Mouse (Mus musculus) liver, embryonic 14.5 days (tissue): ENCODE results near the gene Trpm5. TPM values are rescaled to one million over a fixed set of nuclear protein-coding genes. Genes with fewer than 3 reads are reported as not detected.

Experiments used
- ATAC-seq: fragments of 200-750 bp; cut with Nextera tagmentation; 2 replicates; pipeline ENCODE4 v1.8.0; 2017; ENCODE audit warnings: moderate number of reproducible peaks, mild to moderate bottlenecking, moderate library complexity; ENCODE audit not compliant: insufficient read depth
- DNase-seq, 3 experiments: peaks; one replicate each; pipeline ENCODE4 v3.0.0-alpha.2; 2012 to 2013; ENCODE audit warnings: low read depth in 3 of 3, low spot score in 3 of 3
- H3K27ac ChIP-seq: fragments of 300-500 bp; sonication (generic); 2 replicates; pipeline ENCODE4 v1.5.1; 2014; ENCODE audit warnings: moderate library complexity, mild to moderate bottlenecking, control low read depth, inconsistent platforms
- H3K27me3 ChIP-seq: fragments of 300-500 bp; sonication (generic); 2 replicates; pipeline ENCODE4 v1.6.1; 2014; ENCODE audit warnings: mild to moderate bottlenecking, low read length, moderate library complexity; ENCODE audit not compliant: control insufficient read depth, insufficient read depth
- H3K36me3 ChIP-seq: fragments of 300-500 bp; sonication (generic); replicated peaks from 2 replicates; pipeline ENCODE4 v1.6.1; 2014; ENCODE audit warnings: low read depth; ENCODE audit not compliant: control insufficient read depth, insufficient read depth
- H3K4me1 ChIP-seq, 2 experiments: fragments of 200-500 bp in 1 of 2; fragments of 300-500 bp in 1 of 2; sonication (generic) in 1 of 2; replicated peaks; 2 replicates each; pipeline ENCODE4 v1.6.1; 2012 to 2014; ENCODE audit warnings: antibody characterized with exemption in 1 of 2, inconsistent platforms in 1 of 2, low read length in 1 of 2; ENCODE audit not compliant: control insufficient read depth in 2 of 2, insufficient read depth in 2 of 2
- H3K4me2 ChIP-seq: fragments of 300-500 bp; sonication (generic); 2 replicates; pipeline ENCODE4 v1.6.1; 2014; ENCODE audit warnings: low read depth, mild to moderate bottlenecking, control low read depth, moderate library complexity
- H3K4me3 ChIP-seq, 2 experiments: fragments of 200-500 bp in 1 of 2; fragments of 300-500 bp in 1 of 2; sonication (generic) in 1 of 2; 2 replicates each; pipeline ENCODE4 v1.5.1; 2012 to 2014; ENCODE audit warnings: low read depth in 2 of 2, low read length in 2 of 2, mild to moderate bottlenecking in 2 of 2, control low read depth in 1 of 2, inconsistent platforms in 1 of 2, moderate library complexity in 1 of 2; ENCODE audit not compliant: insufficient read depth in 1 of 2
- H3K9ac ChIP-seq: fragments of 300-500 bp; sonication (generic); replicated peaks from 2 replicates; pipeline ENCODE4 v1.6.1; 2014; ENCODE audit warnings: mild to moderate bottlenecking, control low read depth, moderate library complexity
- H3K9me3 ChIP-seq: fragments of 300-500 bp; sonication (generic); 2 replicates; pipeline ENCODE4 v1.6.1; 2016; ENCODE audit warnings: low read length, mixed read lengths; ENCODE audit not compliant: control insufficient read depth
- CTCF ChIP-seq: IDR thresholded peaks from 2 replicates; pipeline ENCODE4 v1.5.1; 2016; ENCODE audit warnings: antibody characterized with exemption, low read depth, control low read depth
- EP300 ChIP-seq: IDR thresholded peaks from 2 replicates; pipeline ENCODE4 v1.6.1; 2016; ENCODE audit warnings: antibody characterized with exemption, low read depth
- WGBS: fragments of 180-500 bp; shearing (Covaris S2); extraction: QIAGEN DNeasy Blood & Tissue Kit; methylation state at CpG from one replicate; pipeline ENCODE4 v1.1.7; 2014; ENCODE audit not compliant: insufficient replicate concordance; 5-methylcytosine and 5-hydroxymethylcytosine counted together
- polyA plus RNA-seq, 2 experiments: library from polyadenylated mRNA; depleted of rRNA in 1 of 2; stranded (reverse) in 1 of 2; unstranded in 1 of 2; fragments of >200 nt; fragmentation: Nextera tagmentation in 1 of 2; extraction: Ambion mirVana in 1 of 2; gene quantifications; 2 replicates each; pipeline versions ENCODE4 v1.2.1 to v1.2.3; 2012 to 2014

The Trpm5 gene
- polyA plus RNA-seq, 2 experiments = 0.34 to 0.54 TPM

GRCm38 (mm10) chr7:143037306-143037705 lies 57.1 kb downstream of the Trpm5 start:
- H3K4me2 ChIP-seq = no peak overlapping the region
- H3K27ac ChIP-seq = no peak overlapping the region
- H3K4me3 ChIP-seq = no peak overlapping the region
- ATAC-seq (no peak), DNase-seq (no peak)
- no peaks in the 10 kb centered on the region for H3K27me3 ChIP-seq
- WGBS = 47% methylated on average over 4 of the region's 4 CpGs
- H3K36me3 ChIP-seq = no peaks in the 10 kb centered on the region
- no peaks in the 10 kb centered on the region for H3K9me3 ChIP-seq
- TF ChIP-seq CTCF (no peak), EP300 (no peak)
- no peak overlapping the region for H3K9ac ChIP-seq
- peaks cover 0 to 18% of the 10 kb centered on the region in 2 experiments; a peak in 2 of 4 replicates for H3K4me1 ChIP-seq

- DNase-seq = no peak
These were observed 57.7 kb downstream of the Trpm5 start for GRCm38 (mm10) chr7:143036787-143037186.

GRCm38 (mm10) chr7:143034519-143035450 lies 59.7 kb downstream of the Trpm5 start:
- Histone ChIP-seq H3K9me3 (no peaks in the 10 kb centered on the region), H3K36me3 (no peaks in the 10 kb centered on the region), H3K27me3 (no peaks in the 10 kb centered on the region), H3K4me2 (no peak overlapping the region), H3K4me3 (no peak overlapping the region), H3K27ac (no peak overlapping the region), H3K4me1 (peaks cover 0 to 4% of the 10 kb centered on the region in 2 experiments; a peak in 2 of 4 replicates), H3K9ac (no peak overlapping the region)
- WGBS = 70% methylated on average over 8 of the region's 8 CpGs
- DNase-seq = no peak
- TF ChIP-seq EP300 = no peak
- no peak for TF ChIP-seq CTCF
- ATAC-seq = no peak

More at GRCm38 (mm10) chr7:143036787-143037186, 57.7 kb downstream of the Trpm5 start:
- Histone ChIP-seq H3K36me3 (no peaks in the 10 kb centered on the region), H3K4me3 (no peak overlapping the region), H3K27ac (no peak overlapping the region), H3K9ac (no peak overlapping the region), H3K27me3 (no peaks in the 10 kb centered on the region), H3K4me1 (peaks cover 0 to 13% of the 10 kb centered on the region in 2 experiments; a peak in 2 of 4 replicates), H3K4me2 (no peak overlapping the region), H3K9me3 (no peaks in the 10 kb centered on the region)
- no peak for ATAC-seq
- WGBS = 58% methylated on average over 3 of the region's 3 CpGs
- TF ChIP-seq CTCF = no peak
- TF ChIP-seq EP300 = no peak

GRCm38 (mm10) chr7:143034112-143034511 lies 60.3 kb downstream of the Trpm5 start:
- H3K27me3 ChIP-seq = no peaks in the 10 kb centered on the region
- DNase-seq = no peak
- 77% methylated on average over 2 of the region's 2 CpGs for WGBS
- no peak overlapping the region for H3K4me2 ChIP-seq
- no peak overlapping the region for H3K9ac ChIP-seq
- H3K36me3 ChIP-seq = no peaks in the 10 kb centered on the region
- H3K27ac ChIP-seq = no peak overlapping the region
- H3K9me3 ChIP-seq = no peaks in the 10 kb centered on the region
- H3K4me1 ChIP-seq = peaks cover 0 to 4% of the 10 kb centered on the region in 2 experiments; a peak in 1 of 4 replicates
- TF ChIP-seq EP300 = no peak
- no peak for TF ChIP-seq CTCF
- no peak for ATAC-seq
- no peak overlapping the region for H3K4me3 ChIP-seq

- ATAC-seq = no peak
- no peaks in the 10 kb centered on the region for H3K36me3 ChIP-seq
- no peak overlapping the region for H3K4me3 ChIP-seq
- no peaks in the 10 kb centered on the region for H3K27me3 ChIP-seq
- no peak overlapping the region for H3K27ac ChIP-seq
- peaks cover 0 to 4% of the 10 kb centered on the region in 2 experiments; a peak in 1 of 4 replicates for H3K4me1 ChIP-seq
- H3K4me2 ChIP-seq = no peak overlapping the region
- no peak overlapping the region for H3K9ac ChIP-seq
- TF ChIP-seq CTCF (no peak), EP300 (no peak)
- 66% methylated on average over 4 of the region's 4 CpGs for WGBS
- DNase-seq = no peak
- no peaks in the 10 kb centered on the region for H3K9me3 ChIP-seq
These were observed 60.9 kb downstream of the Trpm5 start for GRCm38 (mm10) chr7:143033581-143033980.
